Mouse (Mus musculus) lung, embryonic 16.5 days (tissue): ENCODE results near the gene Lypd3. TPM values are rescaled to one million over a fixed set of nuclear protein-coding genes. Genes with fewer than 3 reads are reported as not detected.
A peak's percentile ranks its signal among the peaks of the same experiment; 100 is the strongest.
"Not testable (repeated sequence)": the region's sequence is repeated elsewhere in the genome, so short reads cannot be mapped to it uniquely, and the experiment has no call there.

Source experiments
- ATAC-seq: fragments of 200-750 bp; cut with Nextera tagmentation; 2 replicates; pipeline ENCODE4 v1.8.0; 2017; ENCODE audit warnings: low read depth, mild to moderate bottlenecking, moderate library complexity
- H3K27ac ChIP-seq: fragments of 300-500 bp; sonication (generic); 2 replicates; pipeline ENCODE4 v1.5.1; 2014; ENCODE audit warnings: mild to moderate bottlenecking, control low read depth, low read length
- H3K27me3 ChIP-seq: fragments of 300-500 bp; sonication (generic); 2 replicates; pipeline ENCODE4 v1.6.1; 2014; ENCODE audit warnings: low read depth, low read length, mixed read lengths; ENCODE audit not compliant: control insufficient read depth, insufficient read depth
- H3K36me3 ChIP-seq: fragments of 300-500 bp; sonication (generic); 2 replicates; pipeline ENCODE4 v1.6.1; 2014; ENCODE audit warnings: low read length; ENCODE audit not compliant: control insufficient read depth, insufficient read depth
- H3K4me1 ChIP-seq: fragments of 300-500 bp; sonication (generic); replicated peaks from 2 replicates; pipeline ENCODE4 v1.6.1; 2014; ENCODE audit warnings: low read length, mixed read lengths; ENCODE audit not compliant: control insufficient read depth, insufficient read depth
- H3K4me2 ChIP-seq: fragments of 300-500 bp; sonication (generic); 2 replicates; pipeline ENCODE4 v1.6.1; 2014; ENCODE audit warnings: low read depth, low read length, control low read depth
- H3K4me3 ChIP-seq: fragments of 300-500 bp; sonication (generic); 2 replicates; pipeline ENCODE4 v1.5.1; 2014; ENCODE audit warnings: mild to moderate bottlenecking, low read length, control low read depth
- H3K9ac ChIP-seq: fragments of 300-500 bp; sonication (generic); 2 replicates; pipeline ENCODE4 v1.6.1; 2014; ENCODE audit warnings: low read length, control low read depth
- H3K9me3 ChIP-seq: fragments of 300-500 bp; sonication (generic); 2 replicates; pipeline ENCODE4 v1.6.1; 2016; ENCODE audit warnings: low read length; ENCODE audit not compliant: control insufficient read depth
- WGBS: fragments of 180-500 bp; shearing (Covaris S2); extraction: QIAGEN DNeasy Blood & Tissue Kit; methylation state at CpG from one replicate; pipeline ENCODE4 v1.1.7; 2014; 5-methylcytosine and 5-hydroxymethylcytosine counted together
- polyA plus RNA-seq: library from polyadenylated mRNA; unstranded; fragments of >200 nt; fragmentation: Nextera tagmentation; extraction: Ambion mirVana; gene quantifications from 2 replicates; pipeline ENCODE4 v1.2.1, GENCODE M21; 2015

Gene Lypd3
- polyA plus RNA-seq, 1 experiment from 2014 or later: 0.26 TPM

GRCm38 (mm10) chr7:24610879-24611494 is 25.4 kb upstream of the Lypd3 start:
- peak overlapping the region; percentile 88 for H3K4me2 ChIP-seq
- peak overlapping the region; percentile 66 for H3K9ac ChIP-seq
- no peaks in the 10 kb centered on the region for H3K9me3 ChIP-seq
- H3K4me1 ChIP-seq: peaks cover 9% of the 10 kb centered on the region
- H3K36me3 ChIP-seq: no peaks in the 10 kb centered on the region
- under 1% methylated on average over 36 of the region's 36 CpGs for WGBS
- H3K27me3 ChIP-seq: peaks cover 31% of the 10 kb centered on the region
- H3K4me3 ChIP-seq: peak overlapping the region; percentile 59
- peak overlapping the region; percentile 51 for H3K27ac ChIP-seq
- ATAC-seq: peak; percentile 88

- peak overlapping the region; percentile 66 for H3K9ac ChIP-seq
- peak overlapping the region; percentile 88 for H3K4me2 ChIP-seq
- peaks cover 31% of the 10 kb centered on the region for H3K27me3 ChIP-seq
- H3K27ac ChIP-seq: no peak overlapping the region
- WGBS: 10% methylated on average over 7 of the region's 7 CpGs
- no peaks in the 10 kb centered on the region for H3K9me3 ChIP-seq
- ATAC-seq: no peak
- peak overlapping the region; percentile 59 for H3K4me3 ChIP-seq
- peaks cover 9% of the 10 kb centered on the region for H3K4me1 ChIP-seq
- H3K36me3 ChIP-seq: no peaks in the 10 kb centered on the region
Observed at GRCm38 (mm10) chr7:24611709-24612108, 24.6 kb upstream of the Lypd3 start.

- WGBS: 4% methylated on average over 27 of the region's 27 CpGs
- no peak for ATAC-seq
- peaks cover 31% of the 10 kb centered on the region for H3K27me3 ChIP-seq
- H3K9ac ChIP-seq: no peak overlapping the region
- no peaks in the 10 kb centered on the region for H3K9me3 ChIP-seq
- no peak overlapping the region for H3K27ac ChIP-seq
- H3K4me2 ChIP-seq: peak overlapping the region; percentile 16
- peak overlapping the region; percentile 1 for H3K4me3 ChIP-seq
- H3K36me3 ChIP-seq: no peaks in the 10 kb centered on the region
- H3K4me1 ChIP-seq: peaks cover 9% of the 10 kb centered on the region
Observed at GRCm38 (mm10) chr7:24612308-24612910, 23.9 kb upstream of the Lypd3 start.

GRCm38 (mm10) chr7:24614816-24615215 is 21.5 kb upstream of the Lypd3 start:
- Histone ChIP-seq H3K4me1 (peaks cover 9% of the 10 kb centered on the region), H3K9ac (no peak overlapping the region), H3K36me3 (no peaks in the 10 kb centered on the region), H3K27ac (no peak overlapping the region), H3K27me3 (peaks cover 28% of the 10 kb centered on the region), H3K9me3 (no peaks in the 10 kb centered on the region), H3K4me2 (no peak overlapping the region), H3K4me3 (no peak overlapping the region)
- WGBS: 55% methylated on average over 13 of the region's 13 CpGs
- ATAC-seq: no peak

GRCm38 (mm10) chr7:24617763-24618162 is 18.6 kb upstream of the Lypd3 start:
- H3K27ac ChIP-seq: no peak overlapping the region
- H3K4me2 ChIP-seq: no peak overlapping the region
- H3K4me1 ChIP-seq: no peaks in the 10 kb centered on the region
- no peak overlapping the region for H3K4me3 ChIP-seq
- H3K27me3 ChIP-seq: peaks cover 8% of the 10 kb centered on the region
- peaks cover 2% of the 10 kb centered on the region; the same call in 1 of the 2 replicates for H3K9me3 ChIP-seq
- ATAC-seq: no peak
- no peak overlapping the region for H3K9ac ChIP-seq
- 73% methylated on average over 8 of the region's 8 CpGs for WGBS
- no peaks in the 10 kb centered on the region; the same call in 1 of the 2 replicates for H3K36me3 ChIP-seq

GRCm38 (mm10) chr7:24618374-24618773 is 18.0 kb upstream of the Lypd3 start:
- WGBS: 90% methylated on average over 8 of the region's 8 CpGs

GRCm38 (mm10) chr7:24619671-24620397 is 16.5 kb upstream of the Lypd3 start:
- WGBS: 53% methylated on average over 13 of the region's 13 CpGs

More at GRCm38 (mm10) chr7:24618374-24618773, 18.0 kb upstream of the Lypd3 start:
- not testable (repeated sequence) for H3K4me1 ChIP-seq, H3K9me3 ChIP-seq, H3K27ac ChIP-seq, ATAC-seq, H3K36me3 ChIP-seq, H3K4me3 ChIP-seq, H3K9ac ChIP-seq, H3K4me2 ChIP-seq, H3K27me3 ChIP-seq

GRCm38 (mm10) chr7:24621193-24621592 is 15.2 kb upstream of the Lypd3 start:
- 78% methylated on average over 3 of the region's 3 CpGs for WGBS
- Histone ChIP-seq H3K27ac (no peak overlapping the region), H3K9me3 (peaks cover 2% of the 10 kb centered on the region; the same call in 1 of the 2 replicates), H3K27me3 (no peaks in the 10 kb centered on the region), H3K36me3 (no peaks in the 10 kb centered on the region; the same call in 1 of the 2 replicates), H3K4me3 (no peak overlapping the region), H3K4me2 (no peak overlapping the region), H3K9ac (no peak overlapping the region), H3K4me1 (no peaks in the 10 kb centered on the region)
- no peak for ATAC-seq

More at GRCm38 (mm10) chr7:24619671-24620397, 16.5 kb upstream of the Lypd3 start:
- Histone ChIP-seq H3K9ac (no peak overlapping the region), H3K4me1 (no peaks in the 10 kb centered on the region), H3K4me2 (no peak overlapping the region), H3K9me3 (peaks cover 2% of the 10 kb centered on the region; the same call in 1 of the 2 replicates), H3K36me3 (no peaks in the 10 kb centered on the region; the same call in 1 of the 2 replicates), H3K27me3 (no peaks in the 10 kb centered on the region), H3K4me3 (no peak overlapping the region), H3K27ac (no peak overlapping the region)
- ATAC-seq: no peak

- Histone ChIP-seq H3K27ac (no peak overlapping the region), H3K4me1 (no peaks in the 10 kb centered on the region), H3K4me3 (no peak overlapping the region), H3K27me3 (no peaks in the 10 kb centered on the region), H3K4me2 (no peak overlapping the region), H3K9ac (no peak overlapping the region), H3K36me3 (no peaks in the 10 kb centered on the region; the same call in 1 of the 2 replicates), H3K9me3 (peaks cover 2% of the 10 kb centered on the region; the same call in 1 of the 2 replicates)
- WGBS: 79% methylated on average over 6 of the region's 6 CpGs
- ATAC-seq: no peak
Observed at GRCm38 (mm10) chr7:24622967-24623366, 13.4 kb upstream of the Lypd3 start.
